Mouse (Mus musculus): ENCODE data around the gene B9d1. TPM values are rescaled to one million over a fixed set of nuclear protein-coding genes. Genes with fewer than 3 reads are reported as not detected.

The B9d1 gene
- total RNA-seq (2021) (1 to 10 TPM; 8.0 to 9.3 TPM), polyA plus RNA-seq (2012; rRNA removed) (10.6 and 15.6 TPM in 2 replicates)
- long read RNA-seq: 0 reads

DNA sequence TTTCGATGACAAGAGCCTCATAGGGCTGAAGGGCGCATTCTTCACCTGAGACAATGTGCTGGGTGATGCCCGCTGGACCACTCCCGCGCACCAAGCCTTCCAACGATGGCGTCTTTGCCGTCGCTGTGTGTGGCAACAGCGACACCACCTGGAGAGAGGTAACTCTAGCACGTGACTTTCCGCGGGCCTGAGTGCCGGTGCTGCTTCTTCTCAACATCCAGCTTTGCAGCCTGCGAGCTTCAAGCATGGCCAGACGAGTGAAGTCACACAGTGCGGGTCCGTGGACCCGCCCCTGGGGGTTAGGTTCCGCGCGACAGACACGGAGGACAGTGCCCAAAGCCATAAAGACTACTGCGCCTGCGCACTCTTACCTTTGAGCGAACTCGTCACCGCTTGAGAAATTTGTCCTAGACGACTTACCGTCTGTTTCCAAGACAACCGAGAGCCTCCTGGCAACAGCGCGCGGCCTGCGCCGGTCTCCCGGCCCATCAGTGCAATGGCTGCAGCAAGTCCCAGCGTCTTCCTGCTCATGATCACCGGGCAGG lies at the start of gene B9d1:
Gene B9d1, plus strand, starts transcription at position 432 of the 545 bp plus-strand sequence.
- no peaks in the 10 kb centered on the region for H3K79me2 ChIP-seq (replicated peaks; ENCODE audit: control insufficient read depth, insufficient read depth, low read length)
- intact Hi-C loops (cut with DNase I): loop anchor here (1.0 to 5.0 kb wide), 7 partner anchors 72 to 397 kb away; no protein-coding TSS in a partner anchor
- under 1% methylated on average over 39 of the region's 39 CpGs for WGBS
- H3K9ac ChIP-seq (ENCODE audit: low read depth, low read length): peak within 1 kb of the TSS; percentile 61
- TF ChIP-seq POLR2A (IDR thresholded peaks at IDR 0.05; ENCODE audit: insufficient read depth, low read depth, low read length): 0 out of 2 replicates have a peak, but pooled peaks have one; percentile 21
- TF ChIP-seq EP300 (IDR thresholded peaks at IDR 0.05; ENCODE audit: insufficient read depth, low read depth, low read length): peak; percentile 86
- peak; percentile 92 for TF ChIP-seq CTCF (IDR thresholded peaks at IDR 0.05)
- no peaks in the 10 kb centered on the region for H3K36me3 ChIP-seq (ENCODE audit: control insufficient read depth, insufficient read depth, low read length)
- peak within 1 kb of the TSS; percentile 67 for H3K4me3 ChIP-seq
- DNase-seq: peak; percentile 93 to 95
- peak within 1 kb of the TSS; percentile 78 for H3K27ac ChIP-seq
- no peaks in the 10 kb centered on the region for H3K27me3 ChIP-seq (ENCODE audit: control insufficient read depth, insufficient read depth, low read length)
- no peaks in the 10 kb centered on the region; the same call in 1 of the 2 replicates for H3K4me1 ChIP-seq (ENCODE audit: control insufficient read depth, insufficient read depth, low read length)

DNA sequence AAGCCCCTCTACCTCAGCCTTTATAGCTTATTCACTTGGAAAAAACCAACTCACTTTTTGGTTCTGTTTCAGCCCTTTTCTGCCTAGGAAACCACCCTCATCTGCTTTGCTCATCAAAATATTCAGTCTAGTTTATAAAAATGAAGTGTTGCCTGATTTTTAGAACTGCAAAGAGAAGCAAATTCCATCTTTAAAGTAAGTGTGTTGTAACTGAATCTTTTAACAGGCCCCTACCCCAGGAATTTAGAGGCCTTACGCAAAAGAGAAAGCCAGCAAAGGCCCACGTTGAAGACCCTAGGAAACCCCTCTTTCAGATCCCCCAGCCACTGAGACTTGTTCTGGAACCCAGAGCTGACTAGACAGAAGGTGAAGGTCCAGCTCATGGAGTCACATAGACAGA lies 40.9 kb upstream of the B9d1 start:
- intact Hi-C loops (cut with DNase I): no loop called here
- no peak for DNase-seq
- H3K4me1 ChIP-seq (ENCODE audit: control insufficient read depth, insufficient read depth, low read length): no peaks in the 10 kb centered on the region
- TF ChIP-seq EP300 (IDR thresholded peaks at IDR 0.05; ENCODE audit: insufficient read depth, low read depth, low read length) (no peak), CTCF (IDR thresholded peaks at IDR 0.05) (no peak)
- H3K36me3 ChIP-seq (ENCODE audit: control insufficient read depth, insufficient read depth, low read length): no peaks in the 10 kb centered on the region
- H3K27me3 ChIP-seq (ENCODE audit: control insufficient read depth, insufficient read depth, low read length): no peaks in the 10 kb centered on the region
- no peak overlapping the region for H3K27ac ChIP-seq
- no peak overlapping the region for H3K9ac ChIP-seq (ENCODE audit: low read depth, low read length)
- H3K4me3 ChIP-seq: no peak overlapping the region
- 77% methylated on average over 2 of the region's 2 CpGs for WGBS
- H3K79me2 ChIP-seq (replicated peaks; ENCODE audit: control insufficient read depth, insufficient read depth, low read length): no peaks in the 10 kb centered on the region

- no peak for TF ChIP-seq CTCF (IDR thresholded peaks at IDR 0.05)
- no peak for TF ChIP-seq POLR2A (IDR thresholded peaks at IDR 0.05; ENCODE audit: insufficient read depth, low read depth, low read length)
- TF ChIP-seq EP300 (IDR thresholded peaks at IDR 0.05; ENCODE audit: insufficient read depth, low read depth, low read length): no peak
- no peak for DNase-seq
- Histone ChIP-seq H3K79me2 (replicated peaks; ENCODE audit: control insufficient read depth, insufficient read depth, low read length) (no peaks in the 10 kb centered on the region), H3K27me3 (ENCODE audit: control insufficient read depth, insufficient read depth, low read length) (no peaks in the 10 kb centered on the region), H3K4me3 (no peak overlapping the region), H3K4me1 (ENCODE audit: control insufficient read depth, insufficient read depth, low read length) (no peaks in the 10 kb centered on the region), H3K27ac (no peak overlapping the region), H3K36me3 (ENCODE audit: control insufficient read depth, insufficient read depth, low read length) (no peaks in the 10 kb centered on the region), H3K9ac (ENCODE audit: low read depth, low read length) (no peak overlapping the region)
- intact Hi-C loops (cut with DNase I): no loop called here
- WGBS: 52% methylated on average over 4 of the region's 4 CpGs
These were observed 39.5 kb upstream of the B9d1 start for GRCm38 (mm10) chr11:61465422-61465821.

GRCm38 (mm10) chr11:61468534-61468933 lies 36.4 kb upstream of the B9d1 start:
- H3K36me3 ChIP-seq (ENCODE audit: control insufficient read depth, insufficient read depth, low read length): no peaks in the 10 kb centered on the region
- intact Hi-C loops (cut with DNase I): no loop called here
- no peak overlapping the region for H3K9ac ChIP-seq (ENCODE audit: low read depth, low read length)
- H3K4me3 ChIP-seq: no peak overlapping the region
- DNase-seq: no peak
- no peaks in the 10 kb centered on the region for H3K4me1 ChIP-seq (ENCODE audit: control insufficient read depth, insufficient read depth, low read length)
- no peaks in the 10 kb centered on the region for H3K27me3 ChIP-seq (ENCODE audit: control insufficient read depth, insufficient read depth, low read length)
- H3K79me2 ChIP-seq (replicated peaks; ENCODE audit: control insufficient read depth, insufficient read depth, low read length): no peaks in the 10 kb centered on the region
- no peak overlapping the region for H3K27ac ChIP-seq
- no peak for TF ChIP-seq EP300 (IDR thresholded peaks at IDR 0.05; ENCODE audit: insufficient read depth, low read depth, low read length)
- no peak for TF ChIP-seq POLR2A (IDR thresholded peaks at IDR 0.05; ENCODE audit: insufficient read depth, low read depth, low read length)
- no peak for TF ChIP-seq CTCF (IDR thresholded peaks at IDR 0.05)
- WGBS: 79% methylated on average over 4 of the region's 4 CpGs

DNA sequence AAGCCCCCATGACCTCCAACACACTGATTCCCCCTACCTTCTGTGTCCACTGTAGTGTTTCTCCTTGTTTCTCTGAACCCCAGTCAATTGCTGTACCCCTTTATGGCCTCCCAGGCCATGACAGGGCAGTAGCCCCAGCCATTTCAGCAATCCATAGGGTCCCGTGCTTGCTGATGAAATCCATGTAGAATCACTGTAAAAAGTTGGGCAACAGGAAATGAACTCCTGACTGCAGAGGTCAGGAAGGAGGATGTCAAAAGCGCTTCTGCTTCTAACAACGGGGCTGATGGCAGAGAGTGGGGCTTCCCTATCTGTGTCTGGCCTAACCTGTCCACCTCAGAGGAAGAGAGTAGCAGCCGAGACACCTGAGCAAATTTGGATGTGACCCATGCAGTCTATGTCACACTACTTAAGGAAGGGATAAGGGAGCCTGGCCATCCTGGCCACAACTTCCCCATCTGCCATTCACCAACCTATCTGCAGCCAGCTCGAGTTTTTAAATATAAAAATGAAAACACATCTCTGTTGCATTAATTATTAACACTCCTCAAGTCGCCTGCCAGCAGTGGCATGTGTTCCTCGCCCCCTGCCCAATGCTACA lies 35.5 kb upstream of the B9d1 start:
- Histone ChIP-seq H3K27ac (no peak overlapping the region), H3K4me1 (ENCODE audit: control insufficient read depth, insufficient read depth, low read length) (no peaks in the 10 kb centered on the region), H3K27me3 (ENCODE audit: control insufficient read depth, insufficient read depth, low read length) (no peaks in the 10 kb centered on the region), H3K9ac (ENCODE audit: low read depth, low read length) (no peak overlapping the region), H3K79me2 (replicated peaks; ENCODE audit: control insufficient read depth, insufficient read depth, low read length) (no peaks in the 10 kb centered on the region), H3K36me3 (ENCODE audit: control insufficient read depth, insufficient read depth, low read length) (no peaks in the 10 kb centered on the region), H3K4me3 (no peak overlapping the region)
- DNase-seq: no peak
- WGBS: 64% methylated on average over 7 of the region's 7 CpGs
- TF ChIP-seq POLR2A (IDR thresholded peaks at IDR 0.05; ENCODE audit: insufficient read depth, low read depth, low read length) (no peak), EP300 (IDR thresholded peaks at IDR 0.05; ENCODE audit: insufficient read depth, low read depth, low read length) (no peak), CTCF (IDR thresholded peaks at IDR 0.05) (no peak)
- intact Hi-C loops (cut with DNase I): no loop called here

- TF ChIP-seq POLR2A (IDR thresholded peaks at IDR 0.05; ENCODE audit: insufficient read depth, low read depth, low read length) (no peak), EP300 (IDR thresholded peaks at IDR 0.05; ENCODE audit: insufficient read depth, low read depth, low read length) (no peak), CTCF (IDR thresholded peaks at IDR 0.05) (no peak)
- Histone ChIP-seq H3K27me3 (ENCODE audit: control insufficient read depth, insufficient read depth, low read length) (no peaks in the 10 kb centered on the region), H3K9ac (ENCODE audit: low read depth, low read length) (no peak overlapping the region), H3K4me3 (no peak overlapping the region), H3K27ac (no peak overlapping the region), H3K79me2 (replicated peaks; ENCODE audit: control insufficient read depth, insufficient read depth, low read length) (no peaks in the 10 kb centered on the region), H3K36me3 (ENCODE audit: control insufficient read depth, insufficient read depth, low read length) (no peaks in the 10 kb centered on the region), H3K4me1 (ENCODE audit: control insufficient read depth, insufficient read depth, low read length) (no peaks in the 10 kb centered on the region)
- no peak for DNase-seq
- intact Hi-C loops (cut with DNase I): no loop called here
These were observed 34.1 kb upstream of the B9d1 start for GRCm38 (mm10) chr11:61470880-61471279.
